Mouse (Mus musculus) heart, embryonic 15.5 days (tissue): ENCODE results near the gene Cntnap2. TPM values are rescaled to one million over a fixed set of nuclear protein-coding genes. Genes with fewer than 3 reads are reported as not detected.
"Not testable (repeated sequence)": the region's sequence is repeated elsewhere in the genome, so short reads cannot be mapped to it uniquely, and the experiment has no call there.

Source experiments
- ATAC-seq: fragments of 200-750 bp; cut with Nextera tagmentation; replicated peaks from 2 replicates; pipeline ENCODE4 v1.8.0; 2017; ENCODE audit warnings: low read depth, moderate TSS enrichment; ENCODE audit not compliant: insufficient number of reproducible peaks, insufficient read depth, low FRiP score
- H3K27ac ChIP-seq: fragments of 300-500 bp; sonication (generic); 2 replicates; pipeline ENCODE4 v1.5.1; 2015; ENCODE audit warnings: mild to moderate bottlenecking, inconsistent platforms
- H3K27me3 ChIP-seq: fragments of 300-500 bp; sonication (generic); 2 replicates; pipeline ENCODE4 v1.6.1; 2015; ENCODE audit warnings: inconsistent platforms
- H3K36me3 ChIP-seq: fragments of 300-500 bp; sonication (generic); 2 replicates; pipeline ENCODE4 v1.6.1; 2015; ENCODE audit warnings: mild to moderate bottlenecking, inconsistent platforms
- H3K4me1 ChIP-seq: fragments of 300-500 bp; sonication (generic); replicated peaks from 2 replicates; pipeline ENCODE4 v1.6.1; 2015; ENCODE audit warnings: inconsistent platforms
- H3K4me2 ChIP-seq: fragments of 300-500 bp; sonication (generic); 2 replicates; pipeline ENCODE4 v1.6.1; 2015; ENCODE audit warnings: inconsistent platforms, mild to moderate bottlenecking, moderate library complexity
- H3K4me3 ChIP-seq: fragments of 300-500 bp; sonication (generic); 2 replicates; pipeline ENCODE4 v1.5.1; 2015; ENCODE audit warnings: mild to moderate bottlenecking, inconsistent platforms
- H3K9ac ChIP-seq: fragments of 300-500 bp; sonication (generic); 2 replicates; pipeline ENCODE4 v1.6.1; 2015; ENCODE audit warnings: mild to moderate bottlenecking, inconsistent platforms
- H3K9me3 ChIP-seq: fragments of 300-500 bp; sonication (generic); replicated peaks from 2 replicates; pipeline ENCODE4 v1.6.1; 2016; ENCODE audit warnings: inconsistent platforms
- WGBS: fragments of 180-500 bp; shearing (Covaris S2); methylation state at CpG from one replicate; pipeline ENCODE4 v1.1.7; 2015; ENCODE audit warnings: mixed read lengths; 5-methylcytosine and 5-hydroxymethylcytosine counted together
- polyA plus RNA-seq: library from polyadenylated mRNA; unstranded; fragments of >200 nt; fragmentation: Nextera tagmentation; extraction: Ambion mirVana; gene quantifications from 2 replicates; pipeline ENCODE4 v1.2.1, GENCODE M21; 2015

Cntnap2 gene
- polyA plus RNA-seq, 1 experiment from 2014 or later, result 0.28 TPM

DNA sequence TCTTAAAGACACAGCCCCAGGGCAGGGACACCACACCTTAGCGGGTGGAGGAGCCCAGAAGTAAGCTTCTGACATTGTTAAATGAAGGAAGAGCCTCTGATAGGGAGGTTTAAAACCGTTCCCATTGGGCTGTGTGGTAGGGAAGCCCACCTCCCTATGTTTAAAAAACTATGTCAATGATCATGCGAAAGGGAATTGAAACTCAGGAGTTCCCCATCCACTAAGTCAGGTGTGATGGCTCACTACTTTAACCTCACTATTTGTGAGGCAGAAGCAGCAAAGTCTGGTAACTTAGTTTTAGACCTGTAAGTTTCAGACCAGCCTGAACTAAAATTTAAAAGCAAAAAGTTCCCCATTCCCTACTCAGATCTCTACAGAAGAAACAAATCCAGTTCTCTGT, 2210.3 kb downstream of the Cntnap2 start:
- no peaks in the 10 kb centered on the region for H3K27me3 ChIP-seq

DNA sequence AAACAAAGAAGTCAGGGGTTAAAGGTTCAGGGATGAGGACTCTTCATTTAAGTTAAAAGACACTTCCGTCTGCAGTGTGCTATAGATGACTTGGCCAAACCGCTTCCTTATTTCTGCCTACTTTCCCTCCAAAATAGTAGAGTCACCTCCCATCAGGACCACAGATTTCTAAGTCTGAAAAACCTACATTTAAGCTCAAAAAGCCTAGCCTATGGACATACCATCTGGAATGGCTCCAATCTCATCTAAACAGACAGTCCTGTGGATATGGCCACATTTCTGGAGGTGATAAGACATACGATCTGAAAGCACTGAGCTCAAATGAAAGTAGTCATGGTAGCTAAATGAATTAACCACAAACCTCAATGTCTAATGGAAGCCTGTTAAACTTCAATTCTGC, 2212.4 kb downstream of the Cntnap2 start:
- no peaks in the 10 kb centered on the region for H3K36me3 ChIP-seq
- ATAC-seq, result no peak
- H3K27ac ChIP-seq, result no peak overlapping the region
- no peaks in the 10 kb centered on the region for H3K9me3 ChIP-seq
- no peaks in the 10 kb centered on the region for H3K27me3 ChIP-seq
- WGBS, result 81% methylated on average over 3 of the region's 3 CpGs
- H3K4me2 ChIP-seq, result no peak overlapping the region
- no peaks in the 10 kb centered on the region for H3K4me1 ChIP-seq
- no peak overlapping the region for H3K9ac ChIP-seq
- no peak overlapping the region for H3K4me3 ChIP-seq

More for the DNA sequence above, 2210.3 kb downstream of the Cntnap2 start:
- Histone ChIP-seq H3K4me2 (no peak overlapping the region), H3K9me3 (no peaks in the 10 kb centered on the region), H3K4me1 (no peaks in the 10 kb centered on the region), H3K4me3 (no peak overlapping the region), H3K36me3 (no peaks in the 10 kb centered on the region), H3K27ac (no peak overlapping the region), H3K9ac (no peak overlapping the region)
- no peak for ATAC-seq
- WGBS, result 74% methylated on average over 3 of the region's 3 CpGs

DNA sequence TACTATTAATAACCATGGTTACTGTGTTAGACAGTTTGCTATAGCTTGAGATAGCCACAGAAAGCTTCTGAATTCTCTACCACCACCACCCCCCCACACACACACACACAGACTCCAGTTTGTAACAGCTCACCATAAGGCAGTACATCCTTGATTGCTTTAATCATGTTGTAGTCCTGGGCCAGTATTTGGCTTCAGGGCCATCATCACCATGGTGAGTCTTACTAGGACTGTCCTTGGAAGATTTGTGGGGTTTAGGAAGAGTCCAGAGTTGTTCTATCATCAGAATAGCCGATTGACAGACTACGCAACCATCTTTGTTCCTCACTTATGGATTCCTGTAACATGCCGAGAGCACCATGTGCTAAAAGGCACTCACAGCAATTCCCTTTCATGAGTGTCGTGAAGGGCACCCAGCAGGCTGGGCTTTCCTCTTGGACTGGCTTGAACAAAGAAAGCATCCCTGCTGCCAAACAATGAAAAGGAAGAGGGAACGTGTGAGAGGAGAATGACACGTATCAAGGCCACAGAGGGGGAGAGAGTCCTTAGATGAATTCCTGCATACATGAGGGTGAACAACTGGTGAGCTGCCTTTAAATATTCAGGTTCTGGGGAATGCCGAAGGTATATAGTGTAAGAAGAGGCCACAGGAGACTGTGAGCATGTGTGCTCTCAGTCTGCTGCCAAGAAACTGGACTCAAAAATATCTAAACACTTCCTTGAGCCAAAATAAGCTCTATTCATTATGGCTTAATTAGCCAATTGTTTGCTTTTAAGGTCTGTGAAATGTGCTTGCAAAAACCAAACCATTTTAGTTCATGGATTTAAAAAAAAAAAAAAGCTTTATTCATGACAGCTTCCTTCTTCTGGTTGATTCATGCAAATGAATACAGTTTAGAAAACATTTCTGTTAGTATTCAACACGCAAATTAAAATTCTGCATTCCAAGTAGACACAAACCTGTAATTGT, 2213.7 kb downstream of the Cntnap2 start:
- Histone ChIP-seq H3K27me3 (no peaks in the 10 kb centered on the region), H3K36me3 (no peaks in the 10 kb centered on the region), H3K9ac (no peak overlapping the region), H3K27ac (no peak overlapping the region), H3K4me2 (no peak overlapping the region), H3K9me3 (no peaks in the 10 kb centered on the region), H3K4me1 (no peaks in the 10 kb centered on the region), H3K4me3 (no peak overlapping the region)
- ATAC-seq, result no peak
- WGBS, result 69% methylated on average over 8 of the region's 8 CpGs

DNA sequence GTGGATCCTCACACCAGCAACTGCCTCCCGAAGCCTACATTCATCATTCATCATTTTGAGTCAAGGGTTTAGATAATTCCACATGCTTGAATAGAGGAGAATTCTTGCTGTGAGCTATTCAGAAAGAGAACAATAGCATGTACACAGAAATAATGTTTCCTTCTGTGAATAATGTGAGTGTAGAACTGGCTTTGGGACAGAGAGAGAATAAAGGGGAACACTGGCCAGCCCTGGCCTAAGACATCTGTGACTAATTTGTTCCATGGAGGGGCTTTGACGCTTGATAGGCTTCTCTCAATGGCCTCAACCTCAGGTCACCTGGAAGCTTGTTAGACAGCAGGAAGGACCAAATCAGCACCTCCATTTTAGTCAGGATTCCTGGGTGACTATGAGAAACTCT, 2215.9 kb downstream of the Cntnap2 start:
- no peaks in the 10 kb centered on the region for H3K36me3 ChIP-seq
- H3K27me3 ChIP-seq, result no peaks in the 10 kb centered on the region
- H3K4me2 ChIP-seq, result no peak overlapping the region
- ATAC-seq, result no peak
- no peak overlapping the region for H3K4me3 ChIP-seq
- H3K9ac ChIP-seq, result no peak overlapping the region
- no peak overlapping the region for H3K27ac ChIP-seq
- H3K9me3 ChIP-seq, result no peaks in the 10 kb centered on the region
- no peaks in the 10 kb centered on the region for H3K4me1 ChIP-seq
- 43% methylated on average over 2 of the region's 2 CpGs for WGBS

DNA sequence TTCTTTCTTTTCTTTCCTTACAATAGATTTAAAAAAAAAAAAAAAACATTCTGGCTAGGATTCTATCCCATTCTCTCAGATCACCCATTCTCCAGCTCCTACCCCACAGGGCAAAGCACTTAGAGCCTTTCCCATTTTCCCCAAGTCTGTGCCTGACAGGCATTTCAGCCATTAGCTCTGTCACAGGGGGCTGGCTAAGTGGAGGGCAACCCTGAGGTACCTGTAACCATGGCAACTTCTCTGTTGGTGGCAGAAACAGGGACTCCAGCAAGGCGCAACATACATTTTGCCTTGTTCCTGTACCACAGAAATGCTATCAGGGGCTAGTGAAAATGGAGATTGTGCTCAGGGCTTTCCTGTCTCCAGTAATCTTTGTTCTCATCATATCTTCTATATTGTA, 2220.0 kb downstream of the Cntnap2 start:
- ATAC-seq, result no peak
- no peak overlapping the region for H3K27ac ChIP-seq
- H3K9ac ChIP-seq, result no peak overlapping the region
- 69% methylated on average over 1 of the region's 1 CpGs for WGBS
- no peak overlapping the region for H3K4me2 ChIP-seq
- no peaks in the 10 kb centered on the region for H3K36me3 ChIP-seq
- no peak overlapping the region for H3K4me3 ChIP-seq
- H3K4me1 ChIP-seq, result 0 out of 2 replicates have a peak, but pooled peaks cover 6% of the 10 kb centered on the region
- H3K9me3 ChIP-seq, result no peaks in the 10 kb centered on the region
- H3K27me3 ChIP-seq, result no peaks in the 10 kb centered on the region

DNA sequence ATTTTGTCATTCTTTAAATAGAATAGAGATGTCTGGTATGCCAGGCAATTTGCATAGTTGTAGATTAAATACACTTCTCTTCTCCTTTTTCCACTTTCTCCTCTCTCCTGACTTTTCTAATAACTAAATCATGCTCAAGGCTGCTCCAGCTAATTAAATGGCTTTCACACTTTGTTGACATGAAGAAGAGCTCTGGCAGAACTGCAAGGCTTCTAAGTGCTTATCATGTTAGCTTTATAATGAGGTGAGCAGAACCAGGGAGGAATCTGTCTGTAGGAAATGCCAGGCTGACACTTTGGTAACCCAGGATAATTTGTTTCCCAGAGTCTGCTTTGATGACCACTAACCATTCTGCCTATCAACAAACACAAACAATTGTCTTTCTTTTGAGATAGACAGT, 2222.4 kb downstream of the Cntnap2 start:
- H3K9ac ChIP-seq, result no peak overlapping the region
- H3K27ac ChIP-seq, result no peak overlapping the region
- H3K4me3 ChIP-seq, result no peak overlapping the region
- H3K4me2 ChIP-seq, result no peak overlapping the region
- ATAC-seq, result no peak
- no peaks in the 10 kb centered on the region for H3K27me3 ChIP-seq
- no peaks in the 10 kb centered on the region for H3K9me3 ChIP-seq
- H3K4me1 ChIP-seq, result 0 out of 2 replicates have a peak, but pooled peaks cover 6% of the 10 kb centered on the region
- H3K36me3 ChIP-seq, result no peaks in the 10 kb centered on the region

DNA sequence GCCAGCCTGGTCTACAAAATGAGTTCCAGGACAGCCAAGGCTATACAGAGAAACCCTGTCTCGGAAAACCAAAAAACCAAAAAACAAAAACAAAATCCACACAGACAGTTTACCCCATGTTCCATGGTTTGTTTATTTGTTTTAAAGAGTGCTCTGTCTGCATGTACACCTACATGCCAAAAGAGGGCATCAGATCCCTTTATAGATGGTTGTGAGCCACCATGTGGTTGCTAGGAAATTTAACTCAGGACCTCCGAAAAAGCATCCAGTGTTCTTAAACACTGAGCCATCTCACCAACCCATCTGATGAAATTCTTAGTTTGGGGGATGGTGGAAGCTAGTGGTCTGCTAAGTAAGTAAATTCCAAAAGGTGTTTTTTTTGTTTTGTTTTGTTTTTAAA, 2225.6 kb downstream of the Cntnap2 start:
- Histone ChIP-seq H3K9ac (no peak overlapping the region), H3K4me3 (no peak overlapping the region), H3K4me1 (0 out of 2 replicates have a peak, but pooled peaks cover 6% of the 10 kb centered on the region), H3K27me3 (no peaks in the 10 kb centered on the region), H3K4me2 (no peak overlapping the region), H3K9me3 (no peaks in the 10 kb centered on the region), H3K36me3 (no peaks in the 10 kb centered on the region), H3K27ac (no peak overlapping the region)
- WGBS, result 72% methylated on average over 2 of the region's 2 CpGs
- ATAC-seq, result no peak

DNA sequence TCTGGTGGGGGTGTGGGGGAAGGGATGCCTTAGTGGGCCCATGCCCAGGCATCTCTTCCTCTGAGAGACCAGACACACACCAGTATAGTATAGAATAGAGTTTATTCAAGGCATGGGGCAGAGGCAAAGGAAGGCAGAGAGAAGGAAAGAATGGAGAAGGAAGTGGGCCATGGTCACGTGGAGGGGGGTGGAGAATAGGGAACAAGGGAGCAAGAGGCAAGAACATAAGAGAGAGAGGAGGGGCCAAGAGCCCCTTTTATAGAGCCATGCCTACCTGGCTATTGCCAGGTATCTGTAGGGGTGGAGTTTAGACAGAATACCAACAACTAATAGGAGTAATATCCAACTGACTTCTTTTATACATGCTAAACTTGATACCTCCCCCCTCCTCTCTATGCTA, 2226.6 kb downstream of the Cntnap2 start:
- Histone ChIP-seq H3K9me3 (no peaks in the 10 kb centered on the region), H3K4me1 (0 out of 2 replicates have a peak, but pooled peaks cover 6% of the 10 kb centered on the region), H3K27ac (no peak overlapping the region), H3K4me2 (no peak overlapping the region), H3K36me3 (no peaks in the 10 kb centered on the region), H3K27me3 (no peaks in the 10 kb centered on the region), H3K4me3 (no peak overlapping the region), H3K9ac (no peak overlapping the region)
- ATAC-seq, result no peak
- WGBS, result 41% methylated on average over 1 of the region's 1 CpGs

DNA sequence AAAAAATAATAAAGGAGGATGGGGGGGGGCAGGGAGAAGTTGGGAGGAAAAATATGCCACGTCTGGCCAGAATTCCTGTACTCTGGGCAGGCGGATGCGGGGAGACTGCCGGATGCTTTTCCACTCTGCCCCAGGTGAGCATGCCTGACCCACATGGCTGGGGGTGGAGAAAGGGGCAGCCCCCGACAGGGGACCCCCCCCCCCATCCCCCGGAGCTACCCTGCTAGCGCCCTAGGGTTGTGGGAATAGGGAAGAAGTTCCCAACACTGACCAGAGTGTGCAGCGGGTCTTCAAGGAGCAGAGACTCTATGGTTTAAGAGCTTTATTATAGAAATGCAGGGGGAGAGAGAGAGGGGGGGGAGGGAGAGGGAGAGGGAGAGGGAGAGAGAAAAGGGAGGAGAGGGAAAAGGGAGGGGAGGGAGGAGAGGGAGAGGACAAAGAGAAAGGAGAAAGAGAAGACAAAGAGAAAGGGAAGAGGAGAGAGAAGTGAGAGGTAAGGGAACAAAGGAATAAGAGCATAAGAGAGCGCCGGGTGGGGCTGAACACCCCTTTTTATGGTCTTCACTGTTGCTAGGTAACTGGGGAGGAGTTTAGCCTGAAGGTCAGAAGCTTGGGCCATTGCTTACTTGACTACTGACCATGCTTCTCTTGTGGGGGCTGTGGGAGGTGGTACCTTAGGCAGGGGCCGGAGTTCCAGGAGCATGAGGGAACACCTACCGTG, 2227.2 kb downstream of the Cntnap2 start:
- not testable (repeated sequence) for H3K4me2 ChIP-seq, H3K27me3 ChIP-seq, H3K4me3 ChIP-seq, H3K36me3 ChIP-seq, H3K9ac ChIP-seq, H3K27ac ChIP-seq, H3K4me1 ChIP-seq, H3K9me3 ChIP-seq, ATAC-seq
- 58% methylated on average over 12 of the region's 12 CpGs for WGBS

DNA sequence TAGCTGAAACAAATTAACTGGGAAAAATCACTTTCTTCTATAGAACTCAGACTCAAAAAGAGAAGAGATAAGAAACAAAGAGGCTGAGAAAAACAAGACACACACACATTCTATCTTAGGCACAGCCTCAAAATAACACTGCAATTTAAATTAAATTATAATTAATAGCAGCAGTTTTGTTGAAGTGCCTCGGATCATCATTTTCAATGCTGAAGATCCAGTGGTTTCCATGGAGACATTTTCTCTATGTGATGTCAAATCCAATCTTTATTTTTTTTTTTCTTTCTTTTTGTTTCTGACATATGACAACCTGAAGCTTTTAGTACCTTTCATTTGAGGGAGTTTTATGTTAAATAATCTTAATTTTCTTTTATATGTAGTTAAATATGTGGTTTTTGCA, 2228.6 kb downstream of the Cntnap2 start:
- H3K27ac ChIP-seq, result no peak overlapping the region
- H3K36me3 ChIP-seq, result no peaks in the 10 kb centered on the region
- H3K27me3 ChIP-seq, result no peaks in the 10 kb centered on the region
- H3K4me3 ChIP-seq, result no peak overlapping the region
- no peak overlapping the region for H3K4me2 ChIP-seq
- H3K9ac ChIP-seq, result no peak overlapping the region
- no peak for ATAC-seq
- H3K9me3 ChIP-seq, result no peaks in the 10 kb centered on the region
- H3K4me1 ChIP-seq, result no peaks in the 10 kb centered on the region
- WGBS, result 78% methylated on average over 1 of the region's 1 CpGs

DNA sequence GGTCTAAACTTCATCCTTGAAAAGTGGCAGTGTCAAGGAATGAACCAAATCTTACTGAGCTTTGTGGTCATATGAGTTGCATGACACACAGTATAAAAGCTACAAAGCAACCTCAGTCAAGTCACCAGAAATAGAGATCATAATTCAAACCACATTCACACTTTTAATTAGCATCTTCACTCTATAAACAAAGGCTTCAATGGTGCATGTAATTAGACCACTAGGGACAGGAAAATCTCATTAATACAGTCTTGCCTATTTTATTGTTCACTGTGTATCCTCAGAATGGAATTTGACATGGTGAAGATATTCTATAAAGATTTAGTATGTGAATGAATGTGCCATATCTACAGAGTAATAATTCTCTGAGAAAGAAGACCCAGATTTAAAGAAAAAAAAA, 2232.8 kb downstream of the Cntnap2 start:
- H3K4me2 ChIP-seq, result no peak overlapping the region
- no peak overlapping the region for H3K4me3 ChIP-seq
- no peaks in the 10 kb centered on the region for H3K9me3 ChIP-seq
- ATAC-seq, result no peak
- no peaks in the 10 kb centered on the region for H3K27me3 ChIP-seq
- H3K9ac ChIP-seq, result no peak overlapping the region
- no peaks in the 10 kb centered on the region for H3K4me1 ChIP-seq
- no peak overlapping the region for H3K27ac ChIP-seq
- no peaks in the 10 kb centered on the region for H3K36me3 ChIP-seq
